ENCODE assay signal across 22 mouse cellular contexts in genomic region chr7:30459484-30459883, GRCm38 (mm10). TPM values are rescaled to one million over a fixed set of nuclear protein-coding genes. Genes with fewer than 3 reads are reported as not detected.
"Had no signal": no experiment of that assay in that cellular context is flagged by ENCODE, and none has a peak within 500 bp of the region (broad histone marks: within the 10 kb centered on the region; RNA-seq: fewer than 3 reads in every experiment).

No protein-coding gene starts in this region.

- H3K9ac ChIP-seq: intestine, embryonic 15.5 days; liver, embryonic 13.5 days; midbrain, embryonic 12.5 days; midbrain, embryonic 15.5 days; stomach, embryonic 15.5 days had no signal

- H3K9me3 ChIP-seq: intestine, embryonic 15.5 days; liver, embryonic 13.5 days; midbrain, embryonic 12.5 days; midbrain, embryonic 15.5 days; stomach, embryonic 15.5 days had no signal

- H3K27ac ChIP-seq: intestine, embryonic 15.5 days; left cerebral cortex, adult 2 months; liver, embryonic 13.5 days; macrophage; midbrain, embryonic 12.5 days; midbrain, embryonic 15.5 days; stomach, embryonic 15.5 days had no signal

- H3K36me3 ChIP-seq: intestine, embryonic 15.5 days; liver, embryonic 13.5 days; midbrain, embryonic 12.5 days; midbrain, embryonic 15.5 days; stomach, embryonic 15.5 days had no signal

- ATAC-seq: intestine, embryonic 15.5 days; midbrain, embryonic 15.5 days had no signal

- DNase-seq: kidney, adult 18-20 months; layer of hippocampus, postnatal 36 days; liver, embryonic 13.5 days; lung, adult 2 months; lung, postnatal 14 days; retina, postnatal 1 day; right cerebral cortex, postnatal 25 days; spleen, adult 18-20 months; thymus, postnatal 25 days had no signal

- H3K4me3 ChIP-seq: intestine, embryonic 15.5 days; left cerebral cortex, adult 2 months; liver, embryonic 13.5 days; midbrain, embryonic 12.5 days; midbrain, embryonic 15.5 days; stomach, embryonic 15.5 days had no signal

- H3K4me2 ChIP-seq: intestine, embryonic 15.5 days; liver, embryonic 13.5 days; midbrain, embryonic 12.5 days; midbrain, embryonic 15.5 days; stomach, embryonic 15.5 days had no signal

RNA-seq across cellular contexts. Expression of gene Nphs1, which starts 1.4 kb away (rescaled TPM):
- total RNA-seq: liver, adult 2 months; neutrophil, adult 5-6 weeks had no signal
- polyA plus RNA-seq: liver, adult 2 months; lung, adult 2 months; lung, embryonic 16.5 days; macrophage had no signal

RNA-seq across cellular contexts. Expression of gene Kirrel2, which starts 2.0 kb away (rescaled TPM):
- total RNA-seq: liver, adult 2 months; neutrophil, adult 5-6 weeks had no signal
- polyA plus RNA-seq: limb, embryonic 11.5 days; liver, adult 2 months; lung, adult 2 months; lung, embryonic 16.5 days; macrophage had no signal

RNA-seq across cellular contexts. Expression of gene Aplp1, which starts 14.1 kb away (rescaled TPM):
- total RNA-seq: neutrophil, adult 5-6 weeks had no signal

RNA-seq across cellular contexts. Expression of gene Prodh2, which starts 33.9 kb away (rescaled TPM):
- total RNA-seq: left cerebral cortex, adult 2 months; left cerebral cortex, postnatal 36 days; megakaryocyte, adult 5-6 weeks; neutrophil, adult 5-6 weeks had no signal
- polyA plus RNA-seq: limb, embryonic 11.5 days; lung, adult 2 months; macrophage; midbrain, embryonic 12.5 days; midbrain, embryonic 15.5 days; thymus, postnatal 0 days had no signal
